Mouse (Mus musculus) spleen, postnatal 14 days (tissue): ENCODE results near the gene Pi4ka.
"Not testable (repeated sequence)": the region's sequence is repeated elsewhere in the genome, so short reads cannot be mapped to it uniquely, and the experiment has no call there.

Source experiments
- DNase-seq, 2 experiments: peaks; one replicate each; pipeline ENCODE4 v3.0.0; 2021 to 2022; ENCODE audit warnings: low spot score in 2 of 2

Pi4ka gene

DNA sequence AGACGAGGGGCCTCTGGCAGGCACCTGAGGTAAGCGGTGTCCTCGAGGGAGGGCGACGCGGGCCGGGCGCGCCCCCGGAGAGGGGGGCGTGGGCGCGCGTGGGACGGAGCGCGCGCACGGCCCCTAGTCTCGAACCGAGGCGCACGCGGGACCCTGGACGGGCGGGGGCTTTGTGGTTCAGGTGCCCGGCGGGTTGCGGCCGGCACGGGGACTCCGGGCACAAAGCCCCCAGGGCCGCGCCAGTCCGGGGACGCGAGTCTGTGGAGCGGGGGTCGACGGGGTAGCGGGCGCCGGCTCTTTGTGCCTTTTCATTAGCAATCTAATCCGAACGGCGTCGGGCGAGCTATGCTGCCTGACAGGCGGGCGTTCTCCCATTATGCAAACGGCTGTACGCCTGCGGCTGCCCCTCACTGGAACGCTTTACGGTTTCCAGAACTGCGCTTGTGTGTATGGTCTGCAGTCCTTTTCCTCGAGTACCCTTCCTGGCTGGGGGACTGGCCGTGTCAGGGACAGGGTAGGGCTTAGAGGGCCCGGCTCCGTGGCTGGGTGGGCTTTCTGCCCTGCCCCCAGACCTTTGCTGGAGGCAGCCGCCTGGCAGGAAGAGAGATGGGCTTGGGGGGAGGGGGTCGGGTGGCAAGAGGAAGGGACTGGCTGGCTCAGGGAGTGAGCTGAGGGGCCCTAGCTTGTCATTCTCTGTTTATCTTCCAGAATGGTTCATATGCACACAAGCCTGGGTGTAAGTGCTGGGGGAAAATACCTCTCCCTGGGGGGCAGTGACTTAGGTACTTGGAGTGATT, 172.2 kb downstream of the Pi4ka start:
- DNase-seq: no peak

DNA sequence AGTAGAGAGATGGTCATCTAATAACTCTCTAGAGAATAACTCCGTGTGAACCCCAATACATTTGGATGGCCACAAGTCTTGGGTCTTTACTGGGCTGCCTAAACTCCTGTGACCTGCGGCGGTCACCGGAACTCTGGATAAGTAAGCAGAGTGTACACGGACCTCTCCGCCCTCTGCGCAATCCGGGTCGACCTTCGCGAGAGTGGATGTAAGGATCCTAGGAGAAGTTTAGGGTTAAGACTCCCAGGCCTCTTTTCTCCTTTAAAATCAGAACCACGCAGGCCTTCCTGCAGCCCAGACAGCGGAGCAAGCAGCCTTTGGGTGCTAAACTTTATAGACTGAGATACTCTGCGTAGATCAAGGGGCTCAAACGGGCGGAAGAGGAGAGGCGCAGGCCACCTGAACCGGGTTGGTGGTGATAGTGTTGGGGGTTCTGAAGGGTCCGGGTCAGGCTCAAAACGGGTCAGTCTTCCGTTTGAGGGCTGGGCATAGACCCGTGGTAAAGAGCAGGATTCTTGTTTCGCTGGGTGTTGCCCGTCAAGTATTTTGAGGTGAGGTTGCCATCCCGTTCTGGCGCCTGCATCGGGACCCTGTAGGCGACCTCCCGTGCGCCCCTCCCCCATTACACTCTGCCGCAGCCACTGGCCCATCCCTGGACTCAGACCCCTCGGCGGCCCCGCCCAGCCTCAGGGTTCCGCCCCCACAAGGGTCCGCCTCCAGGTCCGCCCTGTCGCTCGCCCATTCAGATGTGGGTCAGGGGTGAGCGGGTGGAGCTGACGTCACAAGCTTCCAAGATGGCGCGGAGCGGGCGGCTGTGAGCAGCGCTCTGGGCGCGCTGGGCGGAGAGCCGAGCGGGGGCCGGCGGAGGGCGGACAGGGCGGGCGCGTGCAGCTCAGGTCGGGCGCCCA, 173.1 kb downstream of the Pi4ka start, which contains the start of gene Hic2:
Gene Hic2 (plus strand): TSS at position 779 of the 908 bp plus-strand sequence.
- peak; percentile 68 to 77 for DNase-seq

DNA sequence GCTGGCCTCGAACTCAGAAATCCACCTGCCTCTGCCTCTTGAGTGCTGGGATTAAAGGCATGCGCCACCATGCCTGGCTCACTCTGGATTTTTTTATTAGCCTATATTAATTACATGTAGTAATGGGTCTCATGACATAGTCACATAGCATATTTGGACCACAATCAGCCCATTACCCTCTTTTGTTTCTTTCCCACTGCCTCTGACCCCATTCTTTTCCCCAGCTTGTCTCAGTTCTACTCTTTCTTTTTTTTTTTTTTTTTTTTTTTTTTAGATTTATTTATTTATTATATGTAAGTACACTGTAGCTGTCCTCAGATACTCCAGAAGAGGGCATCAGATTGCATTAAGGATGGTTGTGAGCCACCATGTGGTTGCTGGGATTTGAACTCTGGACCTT, 174.6 kb downstream of the Pi4ka start:
- DNase-seq: not testable (repeated sequence)
